In the genomic region with DNA sequence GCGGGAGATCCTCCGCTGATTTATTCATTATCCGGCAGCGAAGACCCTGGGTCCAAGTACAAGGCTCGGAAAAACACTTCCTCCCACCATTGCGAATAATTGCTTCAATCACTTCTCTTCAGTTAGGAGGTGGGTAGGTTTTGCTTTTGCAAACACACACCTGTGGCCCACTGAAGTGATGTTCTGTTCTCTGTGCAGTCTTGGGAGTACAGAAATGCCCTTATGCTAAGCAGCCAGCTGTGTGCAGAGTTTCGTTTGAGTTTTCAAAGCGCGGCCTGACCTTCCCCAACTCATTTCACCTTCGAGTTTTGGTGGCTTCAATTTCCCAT, we compare ENCODE assay signal across 8 mouse cellular contexts. TPM values are rescaled to one million over a fixed set of nuclear protein-coding genes. Genes with fewer than 3 reads are reported as not detected.
A peak's percentile ranks its signal among the peaks of the same experiment; 100 is the strongest.
DNase-seq lines count a peak whose midpoint lies in the region; ATAC-seq and TF ChIP-seq lines count a peak whose summit lies in the region.

No protein-coding gene starts in this region.

- TF ChIP-seq CTCF in left cerebral cortex, adult 2 months (IDR thresholded peaks at IDR 0.05), result no peak
- TF ChIP-seq CTCF in hindbrain, postnatal 0 days (IDR thresholded peaks at IDR 0.05; ENCODE audit: low read depth), result no peak

- H3K4me1 ChIP-seq in embryonic facial prominence, embryonic 10.5 days, result peaks cover 43% of the 10 kb centered on the region
- H3K4me1 ChIP-seq in hindbrain, postnatal 0 days (ENCODE audit: insufficient read depth, low read length), result no peaks in the 10 kb centered on the region; the same call in 1 of the 2 replicates
- no peaks in the 10 kb centered on the region; the same call in 1 of the 2 replicates for H3K4me1 ChIP-seq in midbrain, embryonic 14.5 days (ENCODE audit: control insufficient read depth, insufficient read depth, low read length)

- no peaks in the 10 kb centered on the region for H3K9me3 ChIP-seq in embryonic facial prominence, embryonic 10.5 days
- no peaks in the 10 kb centered on the region for H3K9me3 ChIP-seq in hindbrain, postnatal 0 days (ENCODE audit: low read length)
- H3K9me3 ChIP-seq in midbrain, embryonic 14.5 days (ENCODE audit: control insufficient read depth, low read length), result no peaks in the 10 kb centered on the region

- H3K27ac ChIP-seq in left cerebral cortex, adult 2 months, result peak overlapping the region; percentile 24; the same call in 1 of the 2 replicates
- peak overlapping the region; percentile 82; the same call in 1 of the 2 replicates for H3K27ac ChIP-seq in embryonic facial prominence, embryonic 10.5 days (replicated peaks)
- H3K27ac ChIP-seq in hindbrain, postnatal 0 days, result no peak overlapping the region
- no peak overlapping the region for H3K27ac ChIP-seq in midbrain, embryonic 14.5 days (replicated peaks; ENCODE audit: low read depth, low read length)

- no peak for DNase-seq in left cerebral cortex, adult 2 months (ENCODE audit: extremely low spot score in 1 of 2, low spot score in 2 of 2)
- no peak for DNase-seq in left cerebral cortex, adult 8-10 months (ENCODE audit: low spot score in 2 of 2)
- DNase-seq in embryonic facial prominence, embryonic 10.5 days (ENCODE audit: low spot score), result peak; percentile 21
- DNase-seq in hindbrain, postnatal 0 days (ENCODE audit: low spot score), result no peak
- peak; percentile 32 for DNase-seq in midbrain, embryonic 14.5 days
- no peak for DNase-seq in urinary bladder, postnatal 4 days (ENCODE audit: low spot score in 2 of 2)
- no peak for DNase-seq in left cerebral cortex, adult 18-20 months (ENCODE audit: low spot score in 2 of 2)
- DNase-seq in T-cell, adult 2 months (ENCODE audit: low spot score), result no peak

- H3K9ac ChIP-seq in hindbrain, postnatal 0 days (replicated peaks; ENCODE audit: low read length), result peak overlapping the region; percentile 64; the same call in 1 of the 2 replicates
- no peak overlapping the region; the same call in 1 of the 2 replicates for H3K9ac ChIP-seq in midbrain, embryonic 14.5 days (replicated peaks; ENCODE audit: low read length)

- 4% methylated on average over 10 of the region's 10 CpGs for WGBS in embryonic facial prominence, embryonic 10.5 days
- 10% methylated on average over 10 of the region's 10 CpGs for WGBS in hindbrain, postnatal 0 days
- 4% methylated on average over 10 of the region's 10 CpGs for WGBS in midbrain, embryonic 14.5 days

- peak overlapping the region; percentile 92 for H3K4me3 ChIP-seq in left cerebral cortex, adult 2 months
- peak overlapping the region; percentile 73 for H3K4me3 ChIP-seq in embryonic facial prominence, embryonic 10.5 days
- H3K4me3 ChIP-seq in hindbrain, postnatal 0 days (ENCODE audit: low read length), result peak overlapping the region; percentile 85
- H3K4me3 ChIP-seq in midbrain, embryonic 14.5 days (replicated peaks; ENCODE audit: low read depth, low read length), result peak overlapping the region; percentile 68

- ATAC-seq in hindbrain, postnatal 0 days, result no peak
- ATAC-seq in midbrain, embryonic 14.5 days (ENCODE audit: low FRiP score, low TSS enrichment), result no peak

- H3K4me2 ChIP-seq in hindbrain, postnatal 0 days (ENCODE audit: low read depth, low read length), result peak overlapping the region; percentile 91
- peak overlapping the region; percentile 94 for H3K4me2 ChIP-seq in midbrain, embryonic 14.5 days (ENCODE audit: low read length)

- no peaks in the 10 kb centered on the region for H3K36me3 ChIP-seq in embryonic facial prominence, embryonic 10.5 days (replicated peaks)
- no peaks in the 10 kb centered on the region for H3K36me3 ChIP-seq in hindbrain, postnatal 0 days (ENCODE audit: insufficient read depth, low read length)
- no peaks in the 10 kb centered on the region for H3K36me3 ChIP-seq in midbrain, embryonic 14.5 days (ENCODE audit: control insufficient read depth, insufficient read depth, low read length)

- H3K27me3 ChIP-seq in embryonic facial prominence, embryonic 10.5 days (replicated peaks; ENCODE audit: low read depth, poor library complexity, severe bottlenecking), result peaks cover 53% of the 10 kb centered on the region
- H3K27me3 ChIP-seq in hindbrain, postnatal 0 days (ENCODE audit: insufficient read depth, low read length), result 0 out of 2 replicates have a peak, but pooled peaks cover 9% of the 10 kb centered on the region
- H3K27me3 ChIP-seq in midbrain, embryonic 14.5 days (ENCODE audit: control insufficient read depth, insufficient read depth, low read length), result peaks cover 23% of the 10 kb centered on the region

- intact Hi-C loops in left cerebral cortex, adult 2 months (cut with DNase I), result loop anchor here (2.0 kb wide), 1 partner anchor 72 kb away; no protein-coding TSS in a partner anchor

RNA-seq across cellular contexts. Expression of a gene that starts 1.0 kb away (rescaled TPM):
- 10 to 100 TPM; 48.4 to 52.7 TPM for total RNA-seq in left cerebral cortex, adult 2 months (2021)
- total RNA-seq in left cerebral cortex, adult 8-10 months (2022), result 10 to 100 TPM; 44.2 to 58.0 (median 49.3) TPM
- 0.86 and 1.4 TPM in 2 replicates for polyA plus RNA-seq in embryonic facial prominence, embryonic 10.5 days (2016; fragmentation: Nextera tagmentation; extraction: Ambion mirVana)
- total RNA-seq in hindbrain, postnatal 0 days (2014; rRNA removed), result 4.6 and 5.5 TPM in 2 replicates
- 0.91 and 1.4 TPM in 2 replicates for polyA plus RNA-seq in hindbrain, postnatal 0 days (2015; fragmentation: Nextera tagmentation; extraction: Ambion mirVana)
- 0.72 and 1.3 TPM in 2 replicates for polyA plus RNA-seq in midbrain, embryonic 14.5 days (2014; fragmentation: Nextera tagmentation; extraction: Ambion mirVana)
- total RNA-seq in left cerebral cortex, adult 18-20 months (2021), result 10 to 100 TPM; 47.7 to 48.4 TPM

RNA-seq across cellular contexts. Expression of a gene that starts 27.8 kb away (rescaled TPM):
- total RNA-seq in left cerebral cortex, adult 2 months (2021), result 10 to 100 TPM; 21.9 to 25.6 TPM
- total RNA-seq in left cerebral cortex, adult 8-10 months (2022), result 10 to 100 TPM; 24.3 to 28.5 (median 26.6) TPM
- polyA plus RNA-seq in embryonic facial prominence, embryonic 10.5 days (2016; fragmentation: Nextera tagmentation; extraction: Ambion mirVana), result 22.6 and 24.8 TPM in 2 replicates
- 30.6 and 40.6 TPM in 2 replicates for total RNA-seq in hindbrain, postnatal 0 days (2014; rRNA removed)
- 39.7 and 44.6 TPM in 2 replicates for polyA plus RNA-seq in hindbrain, postnatal 0 days (2015; fragmentation: Nextera tagmentation; extraction: Ambion mirVana)
- polyA plus RNA-seq in midbrain, embryonic 14.5 days (2014; fragmentation: Nextera tagmentation; extraction: Ambion mirVana), result 30.1 and 30.7 TPM in 2 replicates
- total RNA-seq in left cerebral cortex, adult 18-20 months (2021), result 10 to 100 TPM; 24.5 to 26.1 TPM

Comparison
In these comparisons a context has a peak if more than half of its experiments do, and no peak if none do; other contexts are left out.
1. DNase-seq: peak in embryonic facial prominence, embryonic 10.5 days (single experiment) and midbrain, embryonic 14.5 days (single experiment); none in left cerebral cortex, adult 2 months (0 of 2), left cerebral cortex, adult 8-10 months (0 of 2), hindbrain, postnatal 0 days (single experiment), urinary bladder, postnatal 4 days (0 of 2), left cerebral cortex, adult 18-20 months (0 of 2) and T-cell, adult 2 months (single experiment).
2. H3K27ac ChIP-seq: peak in left cerebral cortex, adult 2 months (single experiment) and embryonic facial prominence, embryonic 10.5 days (single experiment); none in hindbrain, postnatal 0 days (single experiment) and midbrain, embryonic 14.5 days (single experiment).
3. Peak in every context shown above with its lines, with median percentiles within 50 percentile points of each other: H3K4me3 ChIP-seq.